Mouse (Mus musculus) limb, embryonic 14.5 days (tissue): ENCODE measurements around the gene Lypd3. TPM values are rescaled to one million over a fixed set of nuclear protein-coding genes. Genes with fewer than 3 reads are reported as not detected.
"Not testable (repeated sequence)": the region's sequence is repeated elsewhere in the genome, so short reads cannot be mapped to it uniquely, and the experiment has no call there.

Experiments used
- ATAC-seq: fragments of 200-750 bp; cut with Nextera tagmentation; 2 replicates; pipeline ENCODE4 v1.8.0; 2017; ENCODE audit warnings: low read depth, moderate number of reproducible peaks, moderate TSS enrichment; ENCODE audit not compliant: low FRiP score
- DNase-seq: peaks from one replicate; pipeline ENCODE4 v3.0.0-alpha.2; 2015; ENCODE audit warnings: low spot score
- H3K27ac ChIP-seq: fragments of 300-500 bp; sonication (generic); replicated peaks from 2 replicates; pipeline ENCODE4 v1.5.1; 2014; ENCODE audit warnings: low read depth, mild to moderate bottlenecking, low read length, moderate library complexity, mixed read lengths
- H3K27me3 ChIP-seq: fragments of 300-500 bp; sonication (generic); 2 replicates; pipeline ENCODE4 v1.6.1; 2014; ENCODE audit warnings: low read length, mixed read lengths; ENCODE audit not compliant: control insufficient read depth, insufficient read depth
- H3K36me3 ChIP-seq: fragments of 300-500 bp; sonication (generic); 2 replicates; pipeline ENCODE4 v1.6.1; 2014; ENCODE audit warnings: mild to moderate bottlenecking, low read length, moderate library complexity, mixed read lengths; ENCODE audit not compliant: control insufficient read depth, insufficient read depth
- H3K4me1 ChIP-seq: fragments of 300-500 bp; sonication (generic); 2 replicates; pipeline ENCODE4 v1.6.1; 2014; ENCODE audit warnings: antibody characterized with exemption, low read length, mixed read lengths; ENCODE audit not compliant: control insufficient read depth, insufficient read depth
- H3K4me2 ChIP-seq: fragments of 300-500 bp; sonication (generic); replicated peaks from 2 replicates; pipeline ENCODE4 v1.6.1; 2014; ENCODE audit warnings: low read depth, mild to moderate bottlenecking, low read length, moderate library complexity; ENCODE audit not compliant: severe bottlenecking
- H3K4me3 ChIP-seq: fragments of 300-500 bp; sonication (generic); replicated peaks from 2 replicates; pipeline ENCODE4 v1.5.1; 2014; ENCODE audit warnings: low read length
- H3K9ac ChIP-seq: fragments of 300-500 bp; sonication (generic); 2 replicates; pipeline ENCODE4 v1.6.1; 2014; ENCODE audit warnings: mild to moderate bottlenecking, low read depth, low read length, moderate library complexity; ENCODE audit not compliant: severe bottlenecking
- H3K9me3 ChIP-seq: fragments of 300-500 bp; sonication (generic); 2 replicates; pipeline ENCODE4 v1.6.1; 2016; ENCODE audit warnings: low read length; ENCODE audit not compliant: control insufficient read depth
- POLR2A ChIP-seq: fragments of 200-500 bp; IDR thresholded peaks from 2 replicates; pipeline ENCODE4 v1.8.0; 2012; ENCODE audit warnings: inconsistent platforms, mild to moderate bottlenecking, moderate library complexity, borderline replicate concordance; ENCODE audit not compliant: insufficient read depth, insufficient read length; ENCODE audit errors: extremely low read depth
- WGBS: fragments of 180-500 bp; shearing (Covaris S2); extraction: QIAGEN DNeasy Blood & Tissue Kit; methylation state at CpG from one replicate; pipeline ENCODE4 v1.1.7; 2014; 5-methylcytosine and 5-hydroxymethylcytosine counted together
- polyA plus RNA-seq, 2 experiments: library from polyadenylated mRNA; depleted of rRNA in 1 of 2; stranded (reverse) in 1 of 2; unstranded in 1 of 2; fragments of >200 nt; fragmentation: Nextera tagmentation in 1 of 2; extraction: Ambion mirVana in 1 of 2; gene quantifications; 2 replicates each; pipeline versions ENCODE4 v1.2.1 to v1.2.3; 2012 to 2014

Gene Lypd3
- polyA plus RNA-seq, 2 experiments = 30.4 to 50.7 TPM

DNA sequence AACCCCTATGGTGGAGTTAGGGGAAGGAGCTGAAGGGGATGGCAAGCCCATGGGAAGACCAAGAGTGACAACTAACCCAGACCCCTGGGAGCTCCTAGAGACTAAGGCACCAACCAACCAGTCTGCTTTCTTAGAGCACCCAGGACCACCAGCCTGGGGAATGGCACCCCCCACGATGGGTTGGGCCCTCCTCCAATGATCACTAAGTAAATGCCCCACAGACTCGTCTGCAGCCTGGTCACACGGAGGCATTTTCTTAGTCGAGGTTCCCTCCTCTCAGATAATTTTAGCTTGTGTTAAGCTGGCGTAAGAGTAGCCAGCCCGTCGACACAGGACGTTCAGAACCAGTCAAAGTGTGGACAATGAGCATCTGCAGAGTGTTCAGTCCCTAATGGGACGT lies 28.6 kb downstream of the Lypd3 start:
- no peak overlapping the region for H3K9ac ChIP-seq
- H3K9me3 ChIP-seq = no peaks in the 10 kb centered on the region

DNA sequence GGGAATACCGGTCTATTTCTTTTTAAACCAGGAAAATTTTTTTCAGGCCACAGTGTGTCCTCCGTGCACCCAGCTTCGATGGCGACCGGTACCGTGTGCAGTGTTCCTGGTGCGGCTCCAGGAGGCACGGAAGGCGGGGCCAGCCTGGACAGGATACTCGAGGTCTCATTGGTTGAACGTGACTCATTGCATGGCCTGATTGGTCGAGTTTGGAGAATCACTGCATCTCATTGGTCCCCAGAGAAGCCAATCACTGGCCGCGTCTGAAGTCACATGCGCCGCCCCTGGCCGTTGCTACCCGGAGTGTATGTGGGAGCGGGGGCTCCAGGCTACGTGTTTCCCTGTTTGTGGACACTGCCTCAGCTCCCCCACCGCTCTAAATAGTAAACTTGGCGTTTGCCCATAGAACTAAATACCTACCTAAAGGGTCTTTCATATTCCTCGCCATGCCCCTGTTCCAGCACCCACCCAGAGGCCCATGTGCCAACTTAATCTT lies 35.6 kb downstream of the Lypd3 start:
- Histone ChIP-seq H3K9ac (no peak overlapping the region), H3K4me3 (no peak overlapping the region), H3K27ac (no peak overlapping the region), H3K9me3 (no peaks in the 10 kb centered on the region), H3K4me1 (no peaks in the 10 kb centered on the region), H3K4me2 (no peak overlapping the region), H3K27me3 (no peaks in the 10 kb centered on the region), H3K36me3 (no peaks in the 10 kb centered on the region)
- 92% methylated on average over 23 of the region's 23 CpGs for WGBS
- TF ChIP-seq POLR2A = no peak
- no peak for DNase-seq
- ATAC-seq = no peak

More for the DNA sequence above, 28.6 kb downstream of the Lypd3 start:
- WGBS = 83% methylated on average over 9 of the region's 9 CpGs
- H3K27me3 ChIP-seq = no peaks in the 10 kb centered on the region
- no peak overlapping the region for H3K27ac ChIP-seq
- H3K4me3 ChIP-seq = no peak overlapping the region
- H3K4me2 ChIP-seq = no peak overlapping the region
- no peaks in the 10 kb centered on the region for H3K4me1 ChIP-seq
- TF ChIP-seq POLR2A = no peak
- no peaks in the 10 kb centered on the region for H3K36me3 ChIP-seq
- DNase-seq = no peak
- no peak for ATAC-seq

DNA sequence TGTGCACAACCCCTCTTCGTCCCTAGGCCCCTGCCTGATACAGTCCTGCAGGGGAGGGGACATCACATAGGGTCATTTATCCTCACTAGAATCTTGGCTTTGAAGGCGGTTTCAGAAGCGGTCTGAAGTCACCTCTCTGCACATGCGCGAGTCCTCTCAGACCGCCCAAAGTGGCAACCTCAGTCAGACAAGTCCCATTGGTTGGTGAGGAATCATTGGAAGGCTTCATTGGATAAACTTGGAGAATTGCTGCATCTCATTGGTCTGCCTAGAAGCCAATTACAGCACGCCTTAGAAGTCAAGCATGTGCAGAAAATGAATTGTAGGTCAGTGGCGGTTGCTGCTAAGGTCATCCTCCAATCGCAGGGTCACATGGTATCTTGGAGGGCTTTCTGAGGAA lies 40.2 kb downstream of the Lypd3 start, which contains the start of gene Tex101:
TSS of gene Tex101 (minus strand) at position 101 of the 400 bp plus-strand sequence.
- H3K9me3 ChIP-seq = no peaks in the 10 kb centered on the region
- H3K4me2 ChIP-seq = no peak within 1 kb of the TSS
- DNase-seq = no peak
- no peak within 1 kb of the TSS for H3K27ac ChIP-seq
- no peak for TF ChIP-seq POLR2A
- no peaks in the 10 kb centered on the region for H3K36me3 ChIP-seq
- no peaks in the 10 kb centered on the region for H3K4me1 ChIP-seq
- no peaks in the 10 kb centered on the region for H3K27me3 ChIP-seq
- no peak within 1 kb of the TSS for H3K4me3 ChIP-seq
- 83% methylated on average over 9 of the region's 9 CpGs for WGBS
- no peak within 1 kb of the TSS for H3K9ac ChIP-seq
- ATAC-seq = no peak

DNA sequence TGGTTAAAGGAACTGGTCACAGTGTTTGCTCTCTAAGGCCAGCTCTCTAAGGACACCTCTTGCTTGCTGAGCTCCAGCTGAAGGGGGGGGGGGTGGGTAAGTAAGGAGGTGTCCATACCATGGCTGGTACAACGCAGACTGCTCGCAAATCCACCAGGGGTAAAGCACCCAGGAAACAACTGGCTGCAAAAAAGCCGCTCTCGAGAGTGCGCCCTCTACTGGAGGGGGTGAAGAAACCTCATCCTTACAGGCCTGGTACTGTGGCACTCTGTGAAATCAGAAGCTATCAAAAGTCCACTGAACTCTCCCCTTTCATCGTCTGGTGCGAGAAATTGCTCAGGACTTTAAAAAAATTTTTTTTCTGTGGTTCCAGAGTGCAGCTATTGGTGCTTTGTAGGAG lies 47.8 kb downstream of the Lypd3 start:
- not testable (repeated sequence) for DNase-seq, ATAC-seq, H3K9ac ChIP-seq, H3K36me3 ChIP-seq, H3K27me3 ChIP-seq, H3K4me2 ChIP-seq, H3K9me3 ChIP-seq, H3K4me1 ChIP-seq, H3K27ac ChIP-seq, H3K4me3 ChIP-seq
- whole genome bisulfite sequencing = 74% methylated on average over 7 of the region's 7 CpGs

DNA sequence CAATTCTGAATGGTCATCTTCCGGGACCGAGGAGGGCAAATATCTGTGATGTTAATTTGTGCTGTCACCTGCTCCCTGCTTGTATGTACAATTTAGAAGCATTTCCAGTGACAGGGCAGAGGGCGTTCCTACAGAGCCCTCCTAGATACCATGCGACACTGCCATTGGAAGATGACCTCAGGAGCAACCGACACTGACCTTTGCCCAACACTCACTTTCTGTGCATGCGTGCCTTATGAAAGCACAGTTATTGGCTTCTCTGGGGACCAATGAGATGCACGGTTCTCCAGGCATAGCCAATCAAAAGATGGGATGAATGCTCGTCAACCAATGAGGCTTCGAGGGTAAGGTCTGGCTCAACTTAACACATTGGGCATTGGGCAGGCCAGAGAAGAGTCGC lies 51.2 kb downstream of the Lypd3 start:
- not testable (repeated sequence) for H3K4me1 ChIP-seq, H3K36me3 ChIP-seq, DNase-seq, H3K27me3 ChIP-seq, H3K27ac ChIP-seq, ATAC-seq, H3K9ac ChIP-seq, H3K4me3 ChIP-seq, H3K9me3 ChIP-seq, H3K4me2 ChIP-seq
- 92% methylated on average over 10 of the region's 10 CpGs for WGBS

Other genes starting within 250 kb of the Lypd3 start
- gene Smg9, start 236.9 kb upstream of the Lypd3 start, polyA plus RNA-seq (2012; rRNA removed) = 44.3 and 53.4 TPM in 2 replicates
- 21.0 and 23.2 TPM in 2 replicates for gene Smg9, start 236.9 kb upstream of the Lypd3 start, polyA plus RNA-seq (2014; fragmentation: Nextera tagmentation; extraction: Ambion mirVana)
- 0.06 TPM in 1 of 2 replicates, not detected in the other for gene Irgc1, start 184.3 kb upstream of the Lypd3 start, polyA plus RNA-seq (2012; rRNA removed)
- not detected in 2 replicates for gene Irgc1, start 184.3 kb upstream of the Lypd3 start, polyA plus RNA-seq (2014; fragmentation: Nextera tagmentation; extraction: Ambion mirVana)
- 8.3 and 8.4 TPM in 2 replicates for gene Plaur, start 174.1 kb upstream of the Lypd3 start, polyA plus RNA-seq (2012; rRNA removed)
- gene Plaur, start 174.1 kb upstream of the Lypd3 start, polyA plus RNA-seq (2014; fragmentation: Nextera tagmentation; extraction: Ambion mirVana) = 3.9 and 7.5 TPM in 2 replicates
- 19.5 and 21.1 TPM in 2 replicates for gene Cadm4, start 154.5 kb upstream of the Lypd3 start, polyA plus RNA-seq (2012; rRNA removed)
- gene Cadm4, start 154.5 kb upstream of the Lypd3 start, polyA plus RNA-seq (2014; fragmentation: Nextera tagmentation; extraction: Ambion mirVana) = 1.7 and 2.1 TPM in 2 replicates
- 67.8 and 77.5 TPM in 2 replicates for gene Zfp428, start 129.5 kb upstream of the Lypd3 start, polyA plus RNA-seq (2012; rRNA removed)
- 29.6 and 33.3 TPM in 2 replicates for gene Zfp428, start 129.5 kb upstream of the Lypd3 start, polyA plus RNA-seq (2014; fragmentation: Nextera tagmentation; extraction: Ambion mirVana)
- gene AC161166.1, start 124.1 kb upstream of the Lypd3 start, polyA plus RNA-seq (2012; rRNA removed) = not detected in 2 replicates
- gene AC161166.1, start 124.1 kb upstream of the Lypd3 start, polyA plus RNA-seq (2014; fragmentation: Nextera tagmentation; extraction: Ambion mirVana) = 0.19 TPM in 1 of 2 replicates, not detected in the other
- gene Irgq, start 105.9 kb upstream of the Lypd3 start, polyA plus RNA-seq (2012; rRNA removed) = 16.3 and 21.9 TPM in 2 replicates
- 10.7 TPM in 2 replicates for gene Irgq, start 105.9 kb upstream of the Lypd3 start, polyA plus RNA-seq (2014; fragmentation: Nextera tagmentation; extraction: Ambion mirVana)
- 0.35 and 0.51 TPM in 2 replicates for gene Pinlyp, start 90.4 kb upstream of the Lypd3 start, polyA plus RNA-seq (2012; rRNA removed)
- gene Pinlyp, start 90.4 kb upstream of the Lypd3 start, polyA plus RNA-seq (2014; fragmentation: Nextera tagmentation; extraction: Ambion mirVana) = 1.7 and 2.0 TPM in 2 replicates
- gene Xrcc1, start 90.3 kb upstream of the Lypd3 start, polyA plus RNA-seq (2012; rRNA removed) = 133 and 155 TPM in 2 replicates
- gene Xrcc1, start 90.3 kb upstream of the Lypd3 start, polyA plus RNA-seq (2014; fragmentation: Nextera tagmentation; extraction: Ambion mirVana) = 103 and 106 TPM in 2 replicates
- gene Ethe1, start 49.0 kb upstream of the Lypd3 start, polyA plus RNA-seq (2012; rRNA removed) = 19.9 and 21.9 TPM in 2 replicates
- gene Ethe1, start 49.0 kb upstream of the Lypd3 start, polyA plus RNA-seq (2014; fragmentation: Nextera tagmentation; extraction: Ambion mirVana) = 30.7 and 31.5 TPM in 2 replicates
- 4.5 and 7.6 TPM in 2 replicates for gene Zfp575, start 48.9 kb upstream of the Lypd3 start, polyA plus RNA-seq (2012; rRNA removed)
- 5.0 TPM in 2 replicates for gene Zfp575, start 48.9 kb upstream of the Lypd3 start, polyA plus RNA-seq (2014; fragmentation: Nextera tagmentation; extraction: Ambion mirVana)
- gene Phldb3, start 25.8 kb upstream of the Lypd3 start, polyA plus RNA-seq (2012; rRNA removed) = 4.1 and 5.5 TPM in 2 replicates
- 0.70 and 1.2 TPM in 2 replicates for gene Phldb3, start 25.8 kb upstream of the Lypd3 start, polyA plus RNA-seq (2014; fragmentation: Nextera tagmentation; extraction: Ambion mirVana)
- gene Tex101, start 40.1 kb downstream of the Lypd3 start, polyA plus RNA-seq (2012; rRNA removed) = not detected in 2 replicates
- gene Tex101, start 40.1 kb downstream of the Lypd3 start, polyA plus RNA-seq (2014; fragmentation: Nextera tagmentation; extraction: Ambion mirVana) = not detected in 2 replicates
- gene BC049730, start 72.7 kb downstream of the Lypd3 start, polyA plus RNA-seq (2012; rRNA removed) = not detected in 2 replicates
- gene BC049730, start 72.7 kb downstream of the Lypd3 start, polyA plus RNA-seq (2014; fragmentation: Nextera tagmentation; extraction: Ambion mirVana) = not detected in 2 replicates
- not detected in 2 replicates for gene Gm4763, start 90.4 kb downstream of the Lypd3 start, polyA plus RNA-seq (2012; rRNA removed)
- gene Gm4763, start 90.4 kb downstream of the Lypd3 start, polyA plus RNA-seq (2014; fragmentation: Nextera tagmentation; extraction: Ambion mirVana) = not detected in 2 replicates
- gene Cd177, start 123.8 kb downstream of the Lypd3 start, polyA plus RNA-seq (2012; rRNA removed) = 0.05 and 0.27 TPM in 2 replicates
- gene Cd177, start 123.8 kb downstream of the Lypd3 start, polyA plus RNA-seq (2014; fragmentation: Nextera tagmentation; extraction: Ambion mirVana) = 0.22 and 0.30 TPM in 2 replicates
- gene Ceacam10, start 140.7 kb downstream of the Lypd3 start, polyA plus RNA-seq (2012; rRNA removed) = 0.22 TPM in 1 of 2 replicates, not detected in the other
- gene Ceacam10, start 140.7 kb downstream of the Lypd3 start, polyA plus RNA-seq (2014; fragmentation: Nextera tagmentation; extraction: Ambion mirVana) = not detected in 2 replicates
- 14.4 and 17.1 TPM in 2 replicates for gene Gm9844, start 225.7 kb downstream of the Lypd3 start, polyA plus RNA-seq (2012; rRNA removed)
- gene Gm9844, start 225.7 kb downstream of the Lypd3 start, polyA plus RNA-seq (2014; fragmentation: Nextera tagmentation; extraction: Ambion mirVana) = 14.2 and 17.1 TPM in 2 replicates
- gene Lypd4, start 233.4 kb downstream of the Lypd3 start, polyA plus RNA-seq (2012; rRNA removed) = not detected in 2 replicates
- gene Lypd4, start 233.4 kb downstream of the Lypd3 start, polyA plus RNA-seq (2014; fragmentation: Nextera tagmentation; extraction: Ambion mirVana) = not detected in 2 replicates
- gene Dmrtc2, start 233.5 kb downstream of the Lypd3 start, polyA plus RNA-seq (2012; rRNA removed) = 0.04 TPM in 1 of 2 replicates, not detected in the other
- 0.19 TPM in 1 of 2 replicates, not detected in the other for gene Dmrtc2, start 233.5 kb downstream of the Lypd3 start, polyA plus RNA-seq (2014; fragmentation: Nextera tagmentation; extraction: Ambion mirVana)
- gene Rps19, start 247.8 kb downstream of the Lypd3 start, polyA plus RNA-seq (2012; rRNA removed) = 1,054 and 1,323 TPM in 2 replicates
- gene Rps19, start 247.8 kb downstream of the Lypd3 start, polyA plus RNA-seq (2014; fragmentation: Nextera tagmentation; extraction: Ambion mirVana) = 3,510 and 3,666 TPM in 2 replicates